Mouse (Mus musculus): ENCODE measurements at regions not wholly inside any gene's neighbourhood (a gene's known extent, or its start where the extent isn't known, plus 50 kb on each side); places are given as distances from the start of the nearest gene placed in this dataset.

- Histone ChIP-seq H3K4me3 (replicated peaks; ENCODE audit: low read length) (no peak overlapping the region), H3K27me3 (ENCODE audit: insufficient read depth, low read length) (no peaks in the 10 kb centered on the region), H3K4me1 (replicated peaks; ENCODE audit: low read depth, low read length) (no peaks in the 10 kb centered on the region), H3K36me3 (ENCODE audit: insufficient read depth, low read length) (no peaks in the 10 kb centered on the region), H3K9me3 (ENCODE audit: low read length) (no peaks in the 10 kb centered on the region)
- TF ChIP-seq NANOG (IDR thresholded peaks at IDR 0.05; ENCODE audit: borderline replicate concordance, low read length) (no peak), CTCF (conservative IDR thresholded peaks at IDR 0.05; ENCODE audit: low read length) (no peak), POU5F1 (IDR thresholded peaks at IDR 0.05; ENCODE audit: borderline replicate concordance, low read length) (no peak)
Observed at GRCm38 (mm10) chr1:122273579-122273978, 705.8 kb upstream of the Ddx18 start.

GRCm38 (mm10) chr1:122243031-122243430 lies 675.2 kb upstream of the Ddx18 start:
- H3K4me3 ChIP-seq (replicated peaks; ENCODE audit: low read length) = no peak overlapping the region
- no peaks in the 10 kb centered on the region for H3K9me3 ChIP-seq (ENCODE audit: low read length)
- H3K27me3 ChIP-seq (ENCODE audit: insufficient read depth, low read length) = no peaks in the 10 kb centered on the region
- no peaks in the 10 kb centered on the region for H3K4me1 ChIP-seq (replicated peaks; ENCODE audit: low read depth, low read length)
- H3K36me3 ChIP-seq (ENCODE audit: insufficient read depth, low read length) = no peaks in the 10 kb centered on the region
- TF ChIP-seq CTCF (conservative IDR thresholded peaks at IDR 0.05; ENCODE audit: low read length) = no peak
- TF ChIP-seq POU5F1 (IDR thresholded peaks at IDR 0.05; ENCODE audit: borderline replicate concordance, low read length) = no peak
- TF ChIP-seq NANOG (IDR thresholded peaks at IDR 0.05; ENCODE audit: borderline replicate concordance, low read length) = no peak

GRCm38 (mm10) chr1:122241511-122241910 lies 673.7 kb upstream of the Ddx18 start:
- H3K9me3 ChIP-seq (ENCODE audit: low read length) = no peaks in the 10 kb centered on the region
- TF ChIP-seq POU5F1 (IDR thresholded peaks at IDR 0.05; ENCODE audit: borderline replicate concordance, low read length) (no peak), CTCF (conservative IDR thresholded peaks at IDR 0.05; ENCODE audit: low read length) (no peak), NANOG (IDR thresholded peaks at IDR 0.05; ENCODE audit: borderline replicate concordance, low read length) (no peak)
- no peaks in the 10 kb centered on the region for H3K36me3 ChIP-seq (ENCODE audit: insufficient read depth, low read length)
- no peak overlapping the region for H3K4me3 ChIP-seq (replicated peaks; ENCODE audit: low read length)
- H3K4me1 ChIP-seq (replicated peaks; ENCODE audit: low read depth, low read length) = no peaks in the 10 kb centered on the region
- H3K27me3 ChIP-seq (ENCODE audit: insufficient read depth, low read length) = no peaks in the 10 kb centered on the region

- Histone ChIP-seq H3K36me3 (ENCODE audit: insufficient read depth, low read length) (no peaks in the 10 kb centered on the region), H3K4me3 (replicated peaks; ENCODE audit: low read length) (no peak overlapping the region), H3K27me3 (ENCODE audit: insufficient read depth, low read length) (no peaks in the 10 kb centered on the region), H3K4me1 (replicated peaks; ENCODE audit: low read depth, low read length) (no peaks in the 10 kb centered on the region), H3K9me3 (ENCODE audit: low read length) (no peaks in the 10 kb centered on the region)
- no peak for TF ChIP-seq CTCF (conservative IDR thresholded peaks at IDR 0.05; ENCODE audit: low read length)
- TF ChIP-seq POU5F1 (IDR thresholded peaks at IDR 0.05; ENCODE audit: borderline replicate concordance, low read length) = no peak
- no peak for TF ChIP-seq NANOG (IDR thresholded peaks at IDR 0.05; ENCODE audit: borderline replicate concordance, low read length)
Observed at GRCm38 (mm10) chr1:122230442-122230841, 662.7 kb upstream of the Ddx18 start.

GRCm38 (mm10) chr1:122212484-122212883 lies 644.7 kb upstream of the Ddx18 start:
- TF ChIP-seq NANOG (IDR thresholded peaks at IDR 0.05; ENCODE audit: borderline replicate concordance, low read length) (no peak), CTCF (conservative IDR thresholded peaks at IDR 0.05; ENCODE audit: low read length) (no peak), POU5F1 (IDR thresholded peaks at IDR 0.05; ENCODE audit: borderline replicate concordance, low read length) (no peak)
- no peaks in the 10 kb centered on the region for H3K27me3 ChIP-seq (ENCODE audit: insufficient read depth, low read length)
- H3K9me3 ChIP-seq (ENCODE audit: low read length) = no peaks in the 10 kb centered on the region
- H3K36me3 ChIP-seq (ENCODE audit: insufficient read depth, low read length) = no peaks in the 10 kb centered on the region
- no peaks in the 10 kb centered on the region for H3K4me1 ChIP-seq (replicated peaks; ENCODE audit: low read depth, low read length)
- H3K4me3 ChIP-seq (replicated peaks; ENCODE audit: low read length) = no peak overlapping the region

- Histone ChIP-seq H3K36me3 (ENCODE audit: insufficient read depth, low read length) (no peaks in the 10 kb centered on the region), H3K4me1 (replicated peaks; ENCODE audit: low read depth, low read length) (no peaks in the 10 kb centered on the region), H3K4me3 (replicated peaks; ENCODE audit: low read length) (no peak overlapping the region), H3K9me3 (ENCODE audit: low read length) (no peaks in the 10 kb centered on the region), H3K27me3 (ENCODE audit: insufficient read depth, low read length) (no peaks in the 10 kb centered on the region)
- TF ChIP-seq CTCF (conservative IDR thresholded peaks at IDR 0.05; ENCODE audit: low read length) (no peak), NANOG (IDR thresholded peaks at IDR 0.05; ENCODE audit: borderline replicate concordance, low read length) (no peak), POU5F1 (IDR thresholded peaks at IDR 0.05; ENCODE audit: borderline replicate concordance, low read length) (no peak)
Observed at GRCm38 (mm10) chr1:122208619-122209018, 640.8 kb upstream of the Ddx18 start.

GRCm38 (mm10) chr1:122169547-122169946 lies 601.8 kb upstream of the Ddx18 start:
- H3K27me3 ChIP-seq (ENCODE audit: insufficient read depth, low read length) = no peaks in the 10 kb centered on the region
- no peaks in the 10 kb centered on the region for H3K36me3 ChIP-seq (ENCODE audit: insufficient read depth, low read length)
- H3K4me3 ChIP-seq (replicated peaks; ENCODE audit: low read length) = no peak overlapping the region
- no peak for TF ChIP-seq CTCF (conservative IDR thresholded peaks at IDR 0.05; ENCODE audit: low read length)
- TF ChIP-seq POU5F1 (IDR thresholded peaks at IDR 0.05; ENCODE audit: borderline replicate concordance, low read length) = no peak
- no peak for TF ChIP-seq NANOG (IDR thresholded peaks at IDR 0.05; ENCODE audit: borderline replicate concordance, low read length)
- no peaks in the 10 kb centered on the region for H3K4me1 ChIP-seq (replicated peaks; ENCODE audit: low read depth, low read length)
- H3K9me3 ChIP-seq (ENCODE audit: low read length) = no peaks in the 10 kb centered on the region; the same call in 1 of the 2 replicates

GRCm38 (mm10) chr1:122161798-122162197 lies 594.0 kb upstream of the Ddx18 start:
- no peaks in the 10 kb centered on the region for H3K4me1 ChIP-seq (replicated peaks; ENCODE audit: low read depth, low read length)
- H3K27me3 ChIP-seq (ENCODE audit: insufficient read depth, low read length) = no peaks in the 10 kb centered on the region
- no peaks in the 10 kb centered on the region for H3K36me3 ChIP-seq (ENCODE audit: insufficient read depth, low read length)
- H3K9me3 ChIP-seq (ENCODE audit: low read length) = no peaks in the 10 kb centered on the region
- TF ChIP-seq CTCF (conservative IDR thresholded peaks at IDR 0.05; ENCODE audit: low read length) (no peak), NANOG (IDR thresholded peaks at IDR 0.05; ENCODE audit: borderline replicate concordance, low read length) (no peak), POU5F1 (IDR thresholded peaks at IDR 0.05; ENCODE audit: borderline replicate concordance, low read length) (no peak)
- H3K4me3 ChIP-seq (replicated peaks; ENCODE audit: low read length) = no peak overlapping the region

- Histone ChIP-seq H3K27me3 (ENCODE audit: insufficient read depth, low read length) (no peaks in the 10 kb centered on the region), H3K4me3 (replicated peaks; ENCODE audit: low read length) (no peak overlapping the region), H3K36me3 (ENCODE audit: insufficient read depth, low read length) (no peaks in the 10 kb centered on the region), H3K9me3 (ENCODE audit: low read length) (no peaks in the 10 kb centered on the region), H3K4me1 (replicated peaks; ENCODE audit: low read depth, low read length) (no peaks in the 10 kb centered on the region)
- TF ChIP-seq POU5F1 (IDR thresholded peaks at IDR 0.05; ENCODE audit: borderline replicate concordance, low read length) (no peak), CTCF (conservative IDR thresholded peaks at IDR 0.05; ENCODE audit: low read length) (no peak), NANOG (IDR thresholded peaks at IDR 0.05; ENCODE audit: borderline replicate concordance, low read length) (no peak)
Observed at GRCm38 (mm10) chr1:122141362-122141761, 573.6 kb upstream of the Ddx18 start.
